Mouse (Mus musculus) adrenal gland, adult (tissue): ENCODE data around the gene Cd300ld.
"Not testable (repeated sequence)": the region's sequence is repeated elsewhere in the genome, so short reads cannot be mapped to it uniquely, and the experiment has no call there.

Experiments
- DNase-seq, 2 experiments: peaks; one replicate each; pipeline ENCODE4 v3.0.0; 2022 to 2023; ENCODE audit warnings: low spot score in 1 of 2; ENCODE audit not compliant: inconsistent age in 2 of 2

Cd300ld gene

DNA sequence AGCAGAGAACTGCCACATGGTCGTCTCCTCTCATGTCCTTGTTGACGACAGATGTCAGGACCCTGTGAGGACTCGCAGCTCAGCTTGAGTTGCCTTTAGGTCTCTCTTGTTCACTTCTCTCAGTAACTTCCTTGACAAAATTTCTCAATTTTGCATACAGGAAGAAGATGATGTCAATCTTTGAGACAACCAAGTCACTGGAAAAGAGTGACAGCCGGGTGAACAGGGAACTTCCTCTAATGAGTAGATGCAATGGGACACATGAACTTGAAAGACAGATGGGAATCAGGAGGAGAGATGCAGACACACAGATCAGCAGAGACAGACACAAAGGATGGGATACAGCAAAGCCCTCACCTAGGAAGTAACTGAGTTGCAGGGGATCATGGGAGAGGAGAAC is at the start of gene Cd300ld:
Gene Cd300ld (minus strand): TSS at position 130 of the 400 bp plus-strand sequence.
- DNase-seq = no peak

DNA sequence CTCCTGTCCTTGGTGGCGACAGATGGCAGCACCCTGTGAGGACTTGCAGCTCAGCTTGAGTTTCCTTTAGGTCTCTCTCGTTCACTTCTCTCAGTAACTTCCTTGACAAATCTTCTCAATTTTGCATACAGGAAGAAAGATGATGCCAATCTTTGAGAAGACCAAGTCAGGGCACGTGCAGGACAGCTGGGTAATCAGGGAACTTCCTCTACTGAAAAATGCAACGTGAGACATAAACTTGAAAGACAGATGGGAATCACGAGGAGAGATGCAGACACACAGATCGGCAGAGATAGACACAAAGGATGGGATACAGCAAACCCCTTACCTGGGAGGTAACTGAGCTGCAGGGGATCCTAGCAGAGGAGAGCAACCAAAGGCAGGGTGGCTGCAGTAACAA is 47.9 kb upstream of the Cd300ld start, which contains the start of gene Cd300ld5:
Gene Cd300ld5 (minus strand): TSS at position 101 of the 400 bp plus-strand sequence.
- not testable (repeated sequence) for DNase-seq

DNA sequence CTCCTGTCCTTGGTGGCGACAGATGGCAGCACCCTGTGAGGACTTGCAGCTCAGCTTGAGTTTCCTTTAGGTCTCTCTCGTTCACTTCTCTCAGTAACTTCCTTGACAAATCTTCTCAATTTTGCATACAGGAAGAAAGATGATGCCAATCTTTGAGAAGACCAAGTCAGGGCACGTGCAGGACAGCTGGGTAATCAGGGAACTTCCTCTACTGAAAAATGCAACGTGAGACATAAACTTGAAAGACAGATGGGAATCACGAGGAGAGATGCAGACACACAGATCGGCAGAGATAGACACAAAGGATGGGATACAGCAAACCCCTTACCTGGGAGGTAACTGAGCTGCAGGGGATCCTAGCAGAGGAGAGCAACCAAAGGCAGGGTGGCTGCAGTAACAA is 37.2 kb upstream of the Cd300ld start, which contains the start of gene Cd300ld4:
Gene Cd300ld4 (minus strand): TSS at position 101 of the 400 bp plus-strand sequence.
- not testable (repeated sequence) for DNase-seq

DNA sequence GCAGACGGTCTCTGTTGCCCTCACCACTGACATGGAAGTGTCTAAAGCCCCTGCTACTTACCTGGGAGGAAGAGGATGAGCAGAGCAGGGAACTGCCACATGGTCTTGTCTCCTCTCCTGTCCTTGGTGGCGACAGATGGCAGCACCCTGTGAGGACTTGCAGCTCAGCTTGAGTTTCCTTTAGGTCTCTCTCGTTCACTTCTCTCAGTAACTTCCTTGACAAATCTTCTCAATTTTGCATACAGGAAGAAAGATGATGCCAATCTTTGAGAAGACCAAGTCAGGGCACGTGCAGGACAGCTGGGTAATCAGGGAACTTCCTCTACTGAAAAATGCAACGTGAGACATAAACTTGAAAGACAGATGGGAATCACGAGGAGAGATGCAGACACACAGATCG is 26.4 kb upstream of the Cd300ld start, which contains the start of gene Cd300ld2:
Gene Cd300ld2 (minus strand): TSS at position 101 of the 400 bp plus-strand sequence.
- not testable (repeated sequence) for DNase-seq

DNA sequence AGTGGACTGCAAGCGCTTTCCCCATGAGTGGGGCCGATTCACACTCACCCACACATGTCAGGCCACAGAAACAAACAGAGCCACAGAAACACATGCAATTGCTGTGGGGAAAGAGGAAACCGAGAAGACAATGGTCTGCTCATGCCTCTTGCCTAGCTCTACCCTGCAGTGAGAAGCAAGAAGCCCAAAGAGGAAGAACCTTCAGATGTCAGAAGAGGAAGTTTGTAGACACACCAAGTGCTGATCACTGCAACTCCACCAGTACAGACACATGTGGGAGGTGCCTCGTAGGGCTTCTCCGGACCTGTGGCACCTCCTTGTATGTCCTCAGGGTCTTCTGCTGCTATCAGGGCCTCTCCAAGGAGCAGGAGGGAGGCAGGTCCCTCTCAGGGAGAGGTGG is 14.3 kb upstream of the Cd300ld start:
- DNase-seq = peak in 1 of 2 experiments; percentile 19

DNA sequence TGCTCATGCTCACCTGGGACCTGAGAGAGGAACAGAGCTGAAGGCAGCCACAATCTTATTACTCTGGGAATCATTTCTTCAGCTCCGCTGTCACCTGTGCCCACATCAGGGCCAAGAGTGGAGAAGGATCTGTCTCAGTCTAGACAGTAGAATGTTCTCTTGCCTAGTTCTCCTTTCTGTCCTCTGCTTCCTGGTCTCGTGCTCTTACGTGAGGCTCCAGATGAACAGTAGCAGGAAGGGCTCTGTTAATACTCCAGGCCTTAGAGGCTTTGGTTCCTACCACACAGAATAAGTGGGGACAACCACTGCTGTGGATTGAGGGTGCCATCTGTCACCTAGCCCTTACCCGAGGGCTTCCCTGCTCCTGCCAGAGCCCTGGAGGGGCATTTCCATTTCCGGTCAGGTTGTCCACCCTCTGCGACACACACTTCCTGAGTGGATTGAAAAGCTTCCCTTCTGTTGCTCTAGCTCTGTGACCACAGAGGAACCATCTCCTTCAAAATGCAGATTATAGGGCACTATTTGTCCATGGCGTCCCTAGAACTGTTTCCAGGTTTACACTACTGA is 11.8 kb upstream of the Cd300ld start, which contains the start of gene Cd300c2:
Gene Cd300c2 (minus strand): TSS at position 407 of the 567 bp plus-strand sequence.
- peak in 1 of 2 experiments; percentile 30 for DNase-seq

DNA sequence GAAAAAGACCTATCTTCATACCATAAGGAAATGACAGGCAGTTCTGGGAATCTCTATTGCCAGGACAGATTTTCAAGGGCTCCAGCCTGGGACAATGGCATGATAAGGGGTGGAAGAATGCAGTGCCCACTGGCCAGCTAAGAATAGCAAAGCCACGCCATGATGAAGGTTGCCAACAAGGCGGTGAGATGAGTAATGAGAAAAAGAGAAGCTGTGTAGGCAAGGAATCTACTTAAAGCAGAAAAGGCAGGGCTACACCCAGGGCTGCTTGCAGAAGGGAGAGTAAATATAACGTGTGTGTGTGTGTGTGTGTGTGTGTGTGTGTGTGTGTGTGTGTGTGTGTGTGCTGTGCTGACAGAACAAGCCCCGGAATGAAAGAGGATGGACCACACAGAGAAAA is 7.9 kb downstream of the Cd300ld start:
- DNase-seq = no peak

DNA sequence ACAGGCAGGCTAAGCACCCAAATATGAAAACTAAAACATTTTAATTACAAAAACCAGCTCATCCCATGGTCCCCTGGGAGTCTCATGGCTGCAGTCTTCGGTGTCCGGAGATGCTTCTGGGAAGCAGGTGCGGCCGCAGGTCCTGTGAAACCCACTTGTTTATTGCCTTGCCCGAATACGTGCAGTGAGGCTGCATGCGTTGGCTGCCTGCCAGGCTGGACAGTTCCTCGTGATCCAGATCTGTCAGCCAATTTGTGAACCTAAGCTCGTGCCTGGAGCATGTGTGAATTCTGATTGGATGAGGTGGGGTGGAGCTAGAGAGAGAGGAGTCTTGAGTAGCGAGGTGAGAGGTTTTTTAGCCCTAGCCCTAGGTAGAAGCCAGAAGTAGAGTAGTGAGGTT is 17.0 kb downstream of the Cd300ld start:
- DNase-seq = no peak

DNA sequence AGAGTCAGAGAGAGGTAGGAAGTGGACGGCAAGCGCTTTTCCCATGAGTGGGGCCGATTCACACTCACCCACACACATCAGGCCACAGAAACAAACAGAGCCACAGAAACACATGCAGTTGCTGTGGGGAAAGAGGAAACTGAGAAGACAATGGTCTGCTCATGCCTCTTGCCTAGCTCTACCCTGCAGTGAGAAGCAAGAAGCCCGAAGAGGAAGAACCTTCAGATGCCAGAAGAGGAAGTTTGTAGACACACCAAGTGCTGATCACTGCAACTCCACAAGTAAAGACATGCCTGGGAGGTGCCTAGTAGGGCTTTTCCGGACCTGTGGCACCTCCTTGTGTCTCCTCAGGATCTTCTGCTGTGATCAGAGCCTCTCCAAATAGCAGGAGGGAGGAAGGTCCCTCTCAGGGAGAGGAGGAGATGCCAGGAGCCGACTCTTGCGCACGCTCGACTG is 20.9 kb downstream of the Cd300ld start, which contains the start of gene Cd300c:
Gene Cd300c (minus strand): TSS at position 406 of the 456 bp plus-strand sequence.
- DNase-seq = no peak

DNA sequence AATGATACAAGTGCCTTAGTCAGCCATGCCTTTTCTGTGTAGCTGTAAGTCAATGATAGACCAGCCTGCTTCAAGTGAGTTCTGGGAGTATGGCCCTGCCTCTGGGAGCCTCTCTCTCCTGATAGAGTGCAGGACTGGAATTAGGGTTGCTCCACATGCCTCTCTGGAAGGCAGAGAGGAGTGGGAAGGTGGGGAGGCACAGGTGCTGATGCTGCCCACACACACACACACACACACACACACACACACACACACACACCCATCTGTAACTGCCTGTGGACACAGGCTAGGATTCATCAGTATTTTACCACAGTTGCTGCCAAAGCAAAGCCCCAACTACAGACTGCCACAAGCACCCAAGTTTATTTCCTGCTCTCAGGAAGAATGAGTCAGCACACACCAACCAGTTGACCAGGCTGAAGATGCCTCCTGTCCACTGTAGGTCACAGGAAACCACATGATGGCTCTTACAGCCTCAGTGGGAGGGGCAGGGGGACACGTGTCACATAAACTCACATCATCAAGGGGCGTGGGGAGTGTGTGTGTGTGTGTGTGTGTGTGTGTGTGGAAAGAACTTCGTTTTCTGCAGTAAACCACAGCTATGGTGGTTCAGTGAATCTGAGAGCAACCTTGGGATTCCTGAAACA is 24.4 kb downstream of the Cd300ld start:
- peak; percentile 18 to 60 for DNase-seq

DNA sequence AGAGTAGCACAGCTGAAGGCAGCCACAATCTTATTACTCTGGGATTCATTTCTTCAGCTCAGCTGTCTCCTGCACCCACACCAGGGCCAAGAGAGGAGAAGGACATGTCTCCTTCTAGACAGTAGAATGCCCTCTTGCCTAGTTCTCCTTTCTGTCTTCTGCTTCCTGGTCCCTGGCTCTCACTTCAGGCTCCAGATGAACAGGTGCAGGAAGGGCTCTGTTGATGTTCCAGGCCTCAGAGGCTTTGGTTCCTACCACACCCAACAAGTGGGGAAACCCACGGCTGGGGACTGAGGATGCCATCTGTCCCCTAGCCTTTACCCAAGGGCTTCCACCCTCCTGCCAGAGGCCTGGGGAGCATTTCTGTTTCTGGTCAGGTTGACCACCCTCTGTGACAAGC is 29.4 kb downstream of the Cd300ld start:
- DNase-seq = peak in 1 of 2 experiments; percentile 24

DNA sequence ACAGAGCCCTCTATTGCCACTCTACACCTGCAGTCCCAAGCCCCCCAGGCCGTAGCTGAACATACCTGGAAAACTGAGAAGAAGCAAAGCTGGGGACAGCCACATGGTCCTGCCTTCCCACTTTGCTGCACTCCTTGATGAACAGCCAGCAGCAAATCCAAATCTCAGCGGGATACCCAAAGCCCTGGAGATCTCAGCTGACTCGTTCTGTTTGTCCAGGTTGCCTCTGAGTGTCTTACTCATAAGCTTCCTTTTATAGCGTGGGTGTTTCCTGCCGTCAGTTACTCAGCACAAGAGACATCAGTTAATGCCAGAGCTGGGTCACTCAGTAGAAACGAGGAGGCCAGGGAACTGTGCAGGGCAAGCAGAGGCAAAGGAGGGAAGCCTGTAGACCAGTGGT is 55.6 kb downstream of the Cd300ld start, which contains the start of gene Cd300lb:
Gene Cd300lb (minus strand): TSS at position 243 of the 400 bp plus-strand sequence.
- peak in 1 of 2 experiments; percentile 29 for DNase-seq

DNA sequence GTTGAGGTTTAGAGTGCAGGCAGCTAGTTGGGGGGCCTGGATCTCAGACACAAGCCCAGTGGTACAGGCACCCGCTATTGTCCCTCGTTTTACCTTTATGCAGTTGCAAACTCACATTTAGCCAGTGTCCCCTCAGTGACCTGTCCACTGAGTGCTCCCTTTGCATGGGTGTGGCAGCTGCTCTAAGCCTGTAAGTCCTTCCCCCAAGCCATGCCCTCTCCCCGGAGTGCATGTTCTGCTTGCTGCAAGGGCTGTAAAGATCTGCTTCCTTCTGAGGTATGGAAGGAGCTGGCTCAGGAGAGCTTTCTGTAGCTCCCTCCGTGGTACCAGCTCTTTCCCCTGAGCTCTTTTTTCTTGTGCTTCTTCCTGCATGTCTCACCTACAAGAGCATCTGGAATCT is 56.1 kb downstream of the Cd300ld start:
- no peak for DNase-seq
